Mouse (Mus musculus) ES-CJ7 (cell line): Measurements from ENCODE around the gene Hirip3.
"Not testable (repeated sequence)": the region's sequence is repeated elsewhere in the genome, so short reads cannot be mapped to it uniquely, and the experiment has no call there.

Experiments
- DNase-seq: peaks from one replicate; pipeline ENCODE4 v3.0.0; 2011; ENCODE audit warnings: low read depth, low spot score

Hirip3 gene

DNA sequence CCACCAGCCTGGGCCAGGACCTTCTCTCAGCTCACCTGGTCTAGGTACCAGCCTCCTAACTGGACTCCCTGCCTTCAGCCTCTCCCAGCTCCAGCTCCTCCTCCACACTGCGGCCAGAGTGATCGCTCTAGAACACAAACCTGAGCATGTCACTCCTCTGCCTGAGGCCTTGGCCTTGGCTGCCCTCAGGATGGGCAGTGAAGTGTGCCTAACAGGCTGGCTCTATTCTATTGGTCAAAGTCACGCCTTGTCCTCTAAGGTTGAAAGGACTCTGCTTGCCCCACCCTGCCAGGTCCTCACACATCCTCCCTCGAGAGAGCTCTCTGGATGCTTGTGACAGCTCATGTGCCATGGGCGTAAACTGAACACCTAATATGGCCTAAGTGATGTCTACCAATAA is 8.3 kb upstream of the Hirip3 start:
- DNase-seq = peak; percentile 4

DNA sequence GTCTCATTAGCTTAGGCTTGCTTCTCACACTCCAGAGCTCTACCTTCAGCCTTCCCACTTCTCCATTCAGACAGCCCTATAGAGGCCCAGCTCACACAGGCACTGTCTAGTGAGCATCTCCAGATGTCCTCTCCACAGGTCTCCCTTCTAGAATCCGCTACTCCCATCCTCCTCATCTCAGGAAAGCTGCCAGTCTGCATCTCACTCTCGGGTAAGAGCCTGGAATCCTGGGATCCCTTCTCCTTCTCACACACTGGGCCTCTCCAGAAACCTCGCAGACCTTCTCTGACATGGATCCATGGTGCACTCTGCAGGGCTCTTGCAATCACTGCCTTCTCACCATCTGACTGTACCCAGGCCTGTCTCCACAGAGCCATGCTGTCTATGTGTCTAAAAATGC is 6.1 kb upstream of the Hirip3 start:
- DNase-seq = no peak

DNA sequence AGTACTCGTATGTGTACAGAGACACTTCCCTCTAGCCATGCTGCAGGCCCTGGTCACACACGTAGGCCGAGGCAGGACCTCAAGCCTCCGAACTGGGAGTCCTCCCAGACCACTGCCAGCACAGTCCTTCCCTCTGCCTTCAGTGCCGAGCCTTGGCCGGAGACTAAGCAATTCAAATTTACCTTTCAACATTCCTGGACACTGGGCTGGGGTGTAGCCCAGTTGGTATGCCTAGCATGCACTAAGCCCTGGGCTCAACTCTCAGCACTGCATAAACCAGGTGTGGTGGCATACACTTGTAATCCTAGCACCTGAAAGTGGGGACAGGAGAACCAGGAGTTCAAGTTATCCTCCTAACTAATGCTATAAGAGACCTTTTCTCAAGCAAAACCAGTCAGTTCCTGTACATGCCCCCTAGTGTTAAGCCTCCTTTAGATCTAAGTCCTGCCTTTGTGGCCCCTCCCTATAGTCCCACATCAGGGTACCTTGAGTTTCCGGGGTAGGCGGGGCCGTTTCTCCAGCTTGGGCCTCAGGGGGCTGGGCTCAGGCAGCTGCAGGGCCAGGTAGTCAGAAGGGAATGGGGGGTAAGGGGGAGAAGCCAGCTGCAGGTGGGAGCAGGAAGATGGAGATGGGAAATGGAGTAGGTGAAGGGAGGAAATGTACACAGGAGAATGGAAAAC is 4.9 kb upstream of the Hirip3 start:
- DNase-seq = peak; percentile 88

DNA sequence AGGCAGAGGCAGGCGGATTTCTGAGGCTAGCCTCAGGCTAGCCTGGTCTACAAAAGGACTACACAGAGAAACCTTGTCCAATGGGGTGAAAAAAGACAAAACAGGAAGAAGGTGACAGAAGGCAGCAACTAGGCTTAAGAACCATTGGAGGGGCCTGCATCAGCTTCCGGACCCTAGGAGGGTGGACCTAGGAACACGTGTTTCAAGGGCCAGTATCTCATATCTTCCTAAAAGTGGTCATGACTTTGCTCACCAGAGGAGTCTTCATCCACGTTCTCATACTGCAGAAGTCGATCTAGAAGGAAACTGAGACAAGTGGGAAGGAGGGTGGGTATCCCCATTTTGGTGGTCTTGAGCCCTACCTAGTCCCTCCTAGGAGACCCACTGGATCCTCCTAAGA is 785 bp upstream of the Hirip3 start:
- no peak for DNase-seq

DNA sequence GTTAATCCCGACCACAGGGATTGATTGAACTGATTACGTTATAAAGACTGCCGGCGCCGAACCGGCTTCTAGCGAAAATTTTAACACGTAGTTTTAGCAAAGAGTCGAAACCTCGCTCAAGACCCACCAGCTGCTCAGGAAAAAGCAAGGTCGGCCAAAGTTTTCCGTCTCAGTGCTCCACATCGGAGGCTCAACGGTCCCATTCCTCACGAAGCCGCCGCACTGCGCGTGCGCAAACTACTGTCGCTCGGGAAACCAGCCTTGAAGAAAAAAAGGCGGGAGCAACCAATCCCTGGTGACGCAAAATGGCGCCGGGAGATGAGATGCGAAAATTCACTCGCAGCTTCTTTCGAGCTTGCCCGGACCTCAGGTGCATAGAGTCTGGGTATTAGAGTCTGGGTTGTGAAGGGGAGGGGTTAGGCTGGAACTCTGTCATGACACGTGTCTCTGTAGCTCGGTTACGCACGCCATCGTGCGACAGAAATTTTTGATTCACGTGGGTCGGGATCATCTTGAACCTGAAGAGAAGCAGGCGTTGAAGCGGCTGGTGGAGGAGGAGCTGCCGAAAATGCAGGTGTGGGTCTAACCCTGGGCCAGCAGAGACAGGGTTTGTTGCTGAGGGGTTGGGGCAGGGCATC is 494 bp downstream of the Hirip3 start, which contains the start of gene Ino80e:
TSS of gene Ino80e (minus strand) at position 231 of the 638 bp plus-strand sequence.
- DNase-seq = peak; percentile 95

DNA sequence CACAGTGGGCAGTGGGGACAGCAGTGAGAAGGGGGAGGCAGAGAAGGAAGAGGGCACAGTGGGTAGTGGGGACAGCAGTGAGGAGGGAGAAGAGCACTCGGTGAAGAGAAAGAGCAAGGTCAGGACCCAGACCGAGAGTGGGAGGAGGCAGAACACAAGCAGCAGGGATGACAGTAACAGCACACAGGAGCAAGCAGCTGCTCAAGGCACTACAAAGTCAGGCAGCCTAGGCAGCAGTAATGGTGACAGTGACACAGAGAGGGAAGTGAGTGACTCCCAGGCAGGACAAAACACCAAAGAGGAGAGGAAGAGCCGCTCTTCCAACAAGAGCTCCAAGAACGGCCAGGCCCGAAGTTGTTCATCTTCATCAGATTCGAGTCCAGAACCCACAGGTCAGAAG is 2.0 kb downstream of the Hirip3 start:
- no peak for DNase-seq

DNA sequence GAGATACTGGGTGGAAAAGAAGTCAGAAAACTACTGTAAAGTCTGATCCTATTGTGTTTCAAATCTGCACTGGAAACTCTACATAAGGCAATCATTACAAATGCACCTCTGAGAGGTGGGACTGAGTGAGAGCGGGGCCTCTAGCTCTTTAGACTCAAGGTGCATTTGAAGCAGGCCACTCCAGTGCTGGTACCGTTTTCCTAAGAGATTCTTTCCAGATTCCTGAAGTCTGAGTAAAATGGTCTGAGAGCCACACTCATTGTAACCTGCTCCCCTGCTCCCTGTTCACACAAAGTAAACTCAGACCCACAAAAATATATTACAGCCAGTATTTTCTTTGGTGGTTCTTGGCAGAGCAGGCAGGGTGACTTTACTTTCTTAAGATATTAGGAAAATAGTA is 5.8 kb downstream of the Hirip3 start:
- no peak for DNase-seq

DNA sequence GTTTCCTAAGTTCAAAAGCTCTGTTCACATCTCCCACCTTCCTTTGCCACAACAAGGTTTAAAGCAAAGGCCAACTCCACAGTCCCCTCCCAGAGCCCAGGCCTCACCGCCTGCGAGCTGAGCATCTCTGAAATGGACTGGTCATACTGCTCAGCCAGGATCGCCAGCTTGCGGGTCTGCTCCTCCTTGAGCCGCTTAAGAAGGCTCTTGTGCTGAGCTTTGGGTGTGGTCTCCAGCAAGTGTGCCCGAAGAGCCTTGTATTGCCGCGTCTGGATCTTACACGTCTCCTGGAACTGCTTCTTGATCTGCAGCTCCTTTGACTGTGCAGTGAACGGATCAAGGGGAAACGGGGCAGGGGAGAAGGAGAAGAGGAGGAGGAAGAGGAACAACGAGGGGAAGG is 6.2 kb downstream of the Hirip3 start:
- no peak for DNase-seq

DNA sequence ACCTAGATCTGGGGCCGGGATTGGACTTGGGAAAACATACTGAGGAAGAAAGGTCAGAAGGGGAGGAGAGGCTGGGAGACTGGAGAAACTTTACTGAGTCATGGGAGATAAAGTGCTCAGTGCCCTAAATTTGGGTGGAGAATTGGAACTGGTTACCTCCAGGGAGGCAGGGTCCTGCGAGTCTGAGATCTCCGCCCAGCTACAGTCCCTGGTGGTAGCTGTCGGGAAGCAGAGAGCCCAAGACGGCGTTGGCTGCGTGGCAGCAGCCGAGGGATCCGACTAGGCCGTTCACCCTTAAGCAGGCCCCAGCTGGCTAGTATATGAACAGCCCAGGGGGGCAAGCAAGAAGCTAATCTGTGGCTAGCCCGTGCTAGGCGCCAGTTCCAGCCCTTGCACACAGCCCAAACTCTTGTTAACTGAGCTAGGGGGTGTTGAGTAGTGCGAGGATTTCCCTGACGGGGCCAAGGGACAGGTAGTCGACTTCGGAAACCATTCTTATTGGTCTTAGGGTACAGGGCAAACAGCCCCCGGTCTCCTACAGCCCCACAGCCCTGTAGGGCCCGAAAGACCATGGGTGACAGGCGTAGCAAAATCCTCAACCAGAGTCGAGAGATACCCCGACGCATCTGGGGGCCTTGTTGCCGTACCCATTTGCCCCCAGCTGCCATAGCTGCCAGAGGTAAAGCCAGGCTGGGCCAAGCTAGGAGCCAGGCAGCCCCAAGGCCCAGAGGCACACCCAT is 8.2 kb downstream of the Hirip3 start:
- no peak for DNase-seq

DNA sequence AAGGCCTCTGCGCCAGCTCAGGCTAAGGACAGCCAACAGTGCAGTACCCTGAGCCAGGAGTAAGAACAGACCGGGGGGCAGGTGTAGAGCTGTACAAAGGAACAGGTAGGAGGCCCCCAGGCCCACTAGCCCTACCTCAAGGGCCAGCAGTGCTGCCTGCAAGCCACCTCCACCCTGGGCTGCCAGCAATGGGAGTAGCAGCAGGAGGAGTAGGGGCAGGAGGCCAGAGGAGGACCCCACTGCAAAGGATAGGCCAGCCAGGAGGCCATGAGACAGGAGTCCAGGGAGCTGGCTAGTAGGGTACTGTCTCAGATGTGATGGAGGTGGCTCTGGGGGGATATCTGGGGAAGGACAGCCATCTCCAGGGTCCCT is 8.7 kb downstream of the Hirip3 start:
- DNase-seq = no peak

DNA sequence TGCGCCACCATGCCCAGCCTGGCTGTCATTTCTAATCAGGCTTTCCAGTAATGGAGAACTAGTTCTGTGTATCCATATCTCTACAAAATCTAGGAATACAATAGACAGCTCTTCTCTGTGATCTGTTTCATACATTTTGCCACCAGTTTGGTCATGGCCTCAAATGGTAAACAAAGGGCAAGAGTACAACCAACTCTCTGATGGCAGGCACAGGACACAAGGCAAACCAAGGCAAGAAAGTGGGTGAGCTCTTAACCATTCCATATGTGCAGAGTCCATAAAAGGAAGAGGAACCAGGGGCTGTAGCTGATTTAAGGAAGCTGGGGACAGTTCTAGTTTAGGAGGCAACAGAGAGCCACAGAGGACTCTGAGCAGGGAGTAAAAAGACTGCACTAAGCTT is 15.5 kb downstream of the Hirip3 start:
- DNase-seq = no peak

DNA sequence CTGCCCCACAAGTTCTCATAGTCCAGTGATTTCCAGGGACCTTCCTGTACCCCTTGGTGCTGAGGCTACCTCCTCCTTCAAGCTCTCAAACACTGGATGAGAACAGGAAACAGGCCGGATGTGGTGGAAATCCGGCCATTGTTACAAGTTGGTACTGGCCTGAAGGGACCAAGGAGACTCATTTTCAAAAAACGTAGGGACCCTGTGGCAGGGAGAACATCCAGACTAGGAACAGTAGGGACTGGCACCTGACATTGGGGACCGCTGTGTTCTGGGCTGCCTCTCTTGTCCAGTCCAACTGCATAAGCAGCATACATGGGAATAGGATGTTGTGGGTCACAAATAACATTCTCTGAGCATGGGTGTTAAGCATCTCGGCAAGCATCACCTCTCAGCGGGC is 19.3 kb downstream of the Hirip3 start:
- no peak for DNase-seq

DNA sequence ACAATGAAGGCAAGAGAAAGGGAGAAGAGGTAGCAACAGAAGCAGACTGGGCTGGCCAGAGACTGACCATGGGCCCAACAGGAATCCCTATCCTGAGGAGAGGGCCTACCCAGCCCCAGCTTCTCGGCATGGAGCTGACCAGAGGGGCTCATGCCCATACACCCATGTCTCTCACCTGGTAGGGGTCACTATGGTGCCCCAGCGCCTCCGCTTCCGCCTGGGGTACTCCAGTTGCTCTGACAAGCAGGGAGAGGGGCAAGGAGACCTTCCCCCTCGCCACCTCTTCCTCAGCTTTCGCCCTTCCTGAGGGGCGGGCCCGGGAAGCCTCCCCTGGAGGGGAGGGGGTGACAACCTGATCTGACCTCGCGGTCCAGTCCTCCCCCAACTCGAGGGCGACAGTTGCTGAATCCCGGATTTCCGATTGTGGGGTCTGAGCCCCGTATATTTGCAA is 22.0 kb downstream of the Hirip3 start:
- no peak for DNase-seq

DNA sequence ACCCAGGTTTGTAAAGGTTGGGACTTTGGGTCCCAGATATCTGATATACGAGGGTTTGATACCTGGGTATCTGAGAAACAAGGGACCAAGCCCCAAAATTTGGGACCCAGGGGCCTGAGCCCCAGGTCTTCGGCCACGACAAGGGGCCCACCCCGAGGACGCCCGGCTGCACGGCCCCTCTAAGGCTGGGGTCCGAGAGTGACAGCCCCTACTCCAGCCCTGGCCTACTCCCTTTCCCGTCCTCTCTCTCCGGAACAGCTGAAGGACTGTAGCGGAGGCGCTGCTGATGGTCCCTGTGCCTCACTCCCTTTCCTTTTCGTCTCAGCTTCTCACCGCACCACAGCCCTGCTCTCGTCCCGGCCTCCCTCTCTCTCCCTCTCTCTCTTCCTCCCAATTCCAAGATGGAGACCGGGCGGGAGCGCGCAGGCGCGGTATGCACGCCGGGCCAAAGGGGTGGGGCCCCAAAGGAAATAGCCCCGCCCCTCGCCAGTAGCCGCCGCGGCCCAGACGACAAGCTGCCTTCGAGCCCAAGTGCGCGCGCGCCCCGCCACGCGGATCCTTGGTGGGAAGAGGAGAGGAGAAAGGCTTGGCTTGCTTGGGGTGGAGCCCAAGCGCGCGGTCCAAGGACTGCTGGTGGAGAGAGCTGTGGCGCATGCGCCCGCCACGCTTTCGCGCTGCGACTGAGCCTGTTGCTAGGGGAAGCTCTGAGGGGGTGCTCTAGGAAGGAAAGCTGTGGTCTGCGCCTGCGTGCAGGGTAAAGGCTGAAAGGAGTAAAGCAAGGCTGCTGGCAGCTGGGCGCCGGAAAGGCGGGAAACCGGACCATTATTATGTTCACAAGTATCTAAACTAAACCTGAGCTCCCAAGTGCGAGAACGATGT is 22.8 kb downstream of the Hirip3 start, which contains the start of gene Taok2:
TSS of gene Taok2 (minus strand) at position 418 of the 879 bp plus-strand sequence.
- peak; percentile 100 for DNase-seq

DNA sequence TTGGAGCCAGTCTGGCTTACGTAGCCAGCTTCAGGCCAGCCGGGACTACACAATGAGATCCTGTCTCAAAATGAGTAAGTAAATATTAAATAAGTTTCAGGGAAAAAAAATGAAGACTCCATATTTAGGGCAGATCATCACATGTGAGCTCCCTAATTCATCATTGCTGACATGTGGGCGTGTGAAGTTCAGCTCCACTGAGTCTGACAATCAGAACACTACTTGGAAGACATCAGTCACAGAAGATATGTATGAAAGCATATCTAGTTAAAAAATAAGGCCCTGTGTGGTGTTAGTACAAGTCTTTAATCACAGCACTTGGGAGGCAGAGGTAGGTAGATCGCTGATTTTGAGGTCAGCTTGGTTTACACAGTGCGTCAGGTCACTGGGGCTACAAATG is 25.5 kb downstream of the Hirip3 start:
- no peak for DNase-seq

DNA sequence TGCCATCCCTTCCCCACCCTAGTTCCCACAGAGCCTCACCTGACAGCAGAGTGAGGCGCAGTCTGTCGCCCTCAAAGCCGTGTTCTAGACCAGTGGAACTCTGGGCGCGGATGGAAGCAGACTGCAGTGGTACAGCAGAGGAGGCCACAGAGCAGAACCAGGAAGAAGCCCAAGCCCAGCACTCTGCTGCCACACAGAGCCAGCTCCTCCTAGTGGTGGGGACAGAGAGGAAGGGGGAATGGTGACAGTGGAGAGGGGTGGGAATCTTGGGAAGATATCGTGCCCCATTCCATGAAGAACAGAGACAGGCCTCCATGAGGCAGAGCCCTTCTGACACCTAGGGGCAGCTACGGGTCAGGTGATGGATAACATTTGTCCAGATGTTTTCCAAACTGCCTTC is 27.1 kb downstream of the Hirip3 start:
- DNase-seq = peak; percentile 74

DNA sequence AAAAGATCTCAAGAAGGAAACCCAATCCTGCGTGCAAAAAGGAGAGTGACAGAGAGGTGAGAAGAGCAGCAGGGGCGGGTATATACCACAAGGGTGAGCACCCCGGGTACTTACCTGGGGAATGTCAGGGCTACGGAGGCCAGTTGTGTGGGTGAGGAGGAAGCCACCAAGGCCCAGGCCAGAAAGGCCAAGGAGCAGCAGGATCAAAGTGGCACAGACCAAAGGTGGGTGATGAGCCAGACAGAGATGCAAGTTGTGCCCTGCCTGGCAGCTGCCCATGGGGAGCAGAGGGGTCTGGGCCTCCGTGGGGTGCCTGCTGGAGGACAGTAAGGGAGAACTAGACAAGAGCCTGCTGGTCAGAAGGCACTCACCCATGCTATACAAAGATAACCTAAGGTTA is 35.1 kb downstream of the Hirip3 start:
- no peak for DNase-seq

DNA sequence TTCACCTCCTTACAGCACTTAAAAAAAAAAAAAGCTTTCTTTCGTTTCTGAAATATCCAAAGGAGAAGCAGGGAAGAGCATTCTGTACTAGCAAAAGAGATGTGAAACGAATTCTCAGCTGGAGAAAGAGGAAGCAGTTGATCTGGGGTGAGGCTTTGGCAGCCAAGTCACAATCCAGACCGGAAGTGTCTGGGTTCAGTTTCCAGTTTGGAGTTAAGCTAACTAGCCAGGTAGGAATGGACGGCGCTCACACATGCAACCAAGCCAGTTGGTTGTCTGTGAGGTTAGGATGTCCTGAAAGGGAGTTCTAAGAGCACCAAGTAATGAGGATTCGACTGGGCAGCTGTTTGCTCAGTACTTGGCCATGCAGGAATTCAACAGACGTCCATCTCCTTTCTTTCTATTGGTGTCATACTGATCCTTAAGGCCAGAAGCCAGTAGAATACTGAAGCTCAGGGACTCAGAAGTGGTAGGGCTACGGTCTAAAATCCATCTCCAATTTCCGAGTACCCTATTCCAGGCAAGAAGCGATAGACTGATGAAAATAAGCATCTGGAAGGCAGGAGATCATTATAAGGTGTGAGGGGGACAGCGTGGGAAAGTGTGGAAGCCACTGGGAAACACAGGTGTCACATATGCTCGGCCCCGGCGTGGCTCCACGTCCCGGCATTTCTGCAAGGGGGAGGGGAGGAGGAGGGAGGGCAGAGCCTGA is 35.8 kb downstream of the Hirip3 start:
- no peak for DNase-seq

DNA sequence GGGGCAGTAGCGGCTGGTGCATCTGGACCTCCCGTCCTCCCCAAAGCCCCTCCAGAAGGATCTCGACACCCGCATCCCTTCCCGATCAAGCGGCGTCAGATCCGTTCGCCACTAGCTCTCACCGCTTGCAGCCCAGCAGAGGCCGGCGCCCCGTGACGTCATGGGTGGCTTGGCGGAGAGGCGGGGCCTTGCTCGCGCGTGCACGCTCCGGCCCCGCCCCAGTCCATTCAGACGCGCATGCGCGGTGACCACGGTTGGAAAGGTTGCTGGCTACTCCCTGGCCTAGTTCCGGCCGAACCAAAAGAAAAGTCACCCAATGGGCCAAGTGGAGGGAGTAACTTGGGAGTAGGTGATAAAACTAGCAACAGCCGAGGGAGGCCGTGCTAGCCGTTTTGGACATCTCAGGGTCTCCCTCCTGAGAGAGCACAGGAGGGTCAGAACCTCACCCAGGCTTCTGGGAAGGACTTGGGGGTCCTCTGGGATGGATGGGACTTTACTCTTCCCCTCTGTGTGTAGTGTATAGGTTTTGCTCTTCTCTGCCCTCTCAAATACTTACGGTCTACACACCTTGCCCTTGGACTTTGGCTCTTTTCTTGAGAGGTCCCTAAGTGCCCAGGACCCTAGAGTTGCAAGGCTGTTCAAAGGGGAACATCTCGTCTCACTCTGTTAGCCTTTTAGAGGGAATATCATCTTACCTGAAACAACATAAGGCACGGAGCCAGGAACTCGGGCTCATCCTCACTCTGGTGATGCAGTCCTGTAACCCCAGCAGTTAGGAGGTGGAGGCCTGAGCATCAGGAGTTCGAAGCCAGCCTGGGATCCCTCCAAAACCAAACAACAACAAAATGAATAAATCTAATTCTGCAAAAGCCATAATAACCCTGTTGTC is 36.6 kb downstream of the Hirip3 start:
- DNase-seq = peak; percentile 93

DNA sequence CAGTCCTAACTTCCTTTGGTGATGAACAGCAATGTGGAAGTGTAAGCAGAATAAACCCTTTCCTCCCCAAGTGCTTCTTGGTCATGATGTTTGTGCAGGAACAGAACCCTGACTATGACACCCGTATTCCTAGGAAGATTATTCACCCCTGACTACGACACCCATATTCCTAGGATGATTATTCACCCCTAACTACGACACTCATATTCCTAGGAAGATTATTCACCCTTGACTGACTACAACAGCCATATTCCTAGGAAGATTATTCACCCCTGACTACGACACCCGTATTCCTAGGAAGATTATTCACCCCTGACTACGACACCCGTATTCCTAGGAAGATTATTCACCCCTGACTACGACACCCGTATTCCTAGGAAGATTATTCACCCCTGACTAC is 38.0 kb downstream of the Hirip3 start:
- DNase-seq = not testable (repeated sequence)
